8 mouse cellular contexts compared by ENCODE assay signal in the genomic region with DNA sequence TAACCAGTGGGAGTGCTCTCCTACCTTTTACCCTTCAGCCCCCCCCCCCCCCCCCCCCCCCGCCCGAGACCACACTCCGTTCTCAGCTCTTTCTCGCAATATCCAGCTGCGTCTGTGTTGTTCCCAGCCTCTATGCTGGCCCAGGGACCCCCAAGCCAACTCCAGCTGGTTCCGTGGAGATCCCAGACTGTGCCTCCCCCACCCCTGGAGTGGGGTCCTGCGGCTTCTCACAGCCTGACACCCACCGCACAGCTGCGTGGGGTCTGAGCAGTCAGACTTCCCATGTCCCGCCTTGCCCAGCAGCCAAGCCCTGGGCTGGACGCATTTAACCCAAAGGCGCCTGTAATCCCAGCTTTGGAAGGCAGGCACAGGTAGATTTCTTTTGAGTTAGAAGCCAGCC. TPM values are rescaled to one million over a fixed set of nuclear protein-coding genes. Genes with fewer than 3 reads are reported as not detected.
DNase-seq lines count a peak whose midpoint lies in the region; ATAC-seq lines count a peak whose summit lies in the region.

No protein-coding gene starts in this region.

- no peaks in the 10 kb centered on the region for H3K36me3 ChIP-seq in erythroblast, embryonic 14.5 days (ENCODE audit: control insufficient read depth)
- H3K36me3 ChIP-seq in neural tube, embryonic 11.5 days (ENCODE audit: control insufficient read depth, insufficient read depth, low read length), result no peaks in the 10 kb centered on the region
- no peaks in the 10 kb centered on the region for H3K36me3 ChIP-seq in limb, embryonic 13.5 days
- H3K36me3 ChIP-seq in stomach, embryonic 16.5 days (ENCODE audit: control insufficient read depth, insufficient read depth, low read length), result no peaks in the 10 kb centered on the region

- H3K9me3 ChIP-seq in erythroblast, embryonic 14.5 days (ENCODE audit: control insufficient read depth, low read length), result no peaks in the 10 kb centered on the region
- no peaks in the 10 kb centered on the region for H3K9me3 ChIP-seq in neural tube, embryonic 11.5 days (ENCODE audit: control insufficient read depth, low read length)
- H3K9me3 ChIP-seq in limb, embryonic 13.5 days, result no peaks in the 10 kb centered on the region
- no peaks in the 10 kb centered on the region for H3K9me3 ChIP-seq in stomach, embryonic 16.5 days (replicated peaks; ENCODE audit: control insufficient read depth, low read length)

- no peak for DNase-seq in neural tube, embryonic 11.5 days (ENCODE audit: low spot score)
- no peak for DNase-seq in neural tube, embryonic 10.5 days (ENCODE audit: extremely low spot score, low spot score)
- no peak for DNase-seq in B cell, adult 2 months
- DNase-seq in urinary bladder, adult 2 months (ENCODE audit: low spot score), result no peak

- WGBS in neural tube, embryonic 11.5 days, result 40% methylated on average over 10 of the region's 12 CpGs
- 23% methylated on average over 8 of the region's 12 CpGs for WGBS in limb, embryonic 13.5 days
- WGBS in stomach, embryonic 16.5 days, result 12% methylated on average over 10 of the region's 12 CpGs

- H3K27me3 ChIP-seq in erythroblast, embryonic 14.5 days (ENCODE audit: control insufficient read depth), result no peaks in the 10 kb centered on the region
- no peaks in the 10 kb centered on the region for H3K27me3 ChIP-seq in neural tube, embryonic 11.5 days (ENCODE audit: control insufficient read depth, insufficient read depth, low read length)
- H3K27me3 ChIP-seq in limb, embryonic 13.5 days, result no peaks in the 10 kb centered on the region
- H3K27me3 ChIP-seq in stomach, embryonic 16.5 days (ENCODE audit: control insufficient read depth, insufficient read depth, low read length), result no peaks in the 10 kb centered on the region

- ATAC-seq in erythroblast, adult 5-6 weeks (replicated peaks; ENCODE audit: low FRiP score, poor library complexity, severe bottlenecking), result no peak
- peak; percentile 65 for ATAC-seq in neural tube, embryonic 11.5 days (ENCODE audit: insufficient read depth, low FRiP score, low TSS enrichment)
- peak; percentile 49 for ATAC-seq in limb, embryonic 13.5 days (ENCODE audit: low FRiP score, low read depth)
- peak; percentile 57; the same call in 1 of the 2 replicates for ATAC-seq in stomach, embryonic 16.5 days (ENCODE audit: insufficient read depth, low FRiP score)

- H3K4me3 ChIP-seq in erythroblast, embryonic 14.5 days (replicated peaks), result peak overlapping the region; percentile 37
- peak overlapping the region; percentile 12; the same call in 1 of the 2 replicates for H3K4me3 ChIP-seq in neural tube, embryonic 11.5 days (ENCODE audit: low read depth, low read length)
- peak overlapping the region; percentile 44 for H3K4me3 ChIP-seq in limb, embryonic 13.5 days
- peak overlapping the region; percentile 54 for H3K4me3 ChIP-seq in stomach, embryonic 16.5 days (replicated peaks; ENCODE audit: low read length)

- H3K4me2 ChIP-seq in neural tube, embryonic 11.5 days (ENCODE audit: low read depth), result peak overlapping the region; percentile 37
- peak overlapping the region; percentile 74 for H3K4me2 ChIP-seq in limb, embryonic 13.5 days (replicated peaks)
- peak overlapping the region; percentile 76 for H3K4me2 ChIP-seq in stomach, embryonic 16.5 days (ENCODE audit: low read depth, low read length)

- peaks cover 7% of the 10 kb centered on the region for H3K4me1 ChIP-seq in erythroblast, embryonic 14.5 days (ENCODE audit: control insufficient read depth)
- H3K4me1 ChIP-seq in neural tube, embryonic 11.5 days (ENCODE audit: control insufficient read depth, insufficient read depth, low read length), result no peaks in the 10 kb centered on the region
- H3K4me1 ChIP-seq in limb, embryonic 13.5 days, result peaks cover 5% of the 10 kb centered on the region
- H3K4me1 ChIP-seq in stomach, embryonic 16.5 days (ENCODE audit: control insufficient read depth, insufficient read depth, low read length), result peaks cover 8% of the 10 kb centered on the region; the same call in 1 of the 2 replicates

- no peak overlapping the region for H3K9ac ChIP-seq in neural tube, embryonic 11.5 days (ENCODE audit: low read length)
- H3K9ac ChIP-seq in limb, embryonic 13.5 days, result peak overlapping the region; percentile 48; the same call in 1 of the 2 replicates
- H3K9ac ChIP-seq in stomach, embryonic 16.5 days (ENCODE audit: low read length), result peak overlapping the region; percentile 70

- no peak overlapping the region for H3K27ac ChIP-seq in neural tube, embryonic 11.5 days (ENCODE audit: low read depth, low read length)
- no peak overlapping the region for H3K27ac ChIP-seq in limb, embryonic 13.5 days
- 0 out of 2 replicates have a peak overlapping the region, but pooled peaks have one; percentile 52 for H3K27ac ChIP-seq in stomach, embryonic 16.5 days (ENCODE audit: low read length)

RNA-seq across cellular contexts. Expression of a gene that starts 15.5 kb away (rescaled TPM):
- polyA plus RNA-seq in erythroblast, embryonic 14.5 days (2012), result 1.2 and 1.9 TPM in 2 replicates
- total RNA-seq in erythroblast, adult 5-6 weeks (2015; ENCODE audit: low replicate concordance), result 31.1 and 50.2 TPM in 2 replicates
- 21.5 and 33.2 TPM in 2 replicates for total RNA-seq in erythroblast, adult 5-6 weeks (2017; ENCODE audit: low replicate concordance)
- 157 and 168 TPM in 2 replicates for polyA plus RNA-seq in neural tube, embryonic 11.5 days (2014; fragmentation: Nextera tagmentation; extraction: Ambion mirVana)
- 127 and 135 TPM in 2 replicates for polyA plus RNA-seq in limb, embryonic 13.5 days (2015; fragmentation: Nextera tagmentation; extraction: Ambion mirVana)
- 68.6 and 77.3 TPM in 2 replicates for polyA plus RNA-seq in stomach, embryonic 16.5 days (2015; fragmentation: Nextera tagmentation; extraction: Ambion mirVana)
- polyA plus RNA-seq in urinary bladder, adult 2 months (2012; rRNA removed), result 29.0 and 34.7 TPM in 2 replicates

RNA-seq across cellular contexts. Expression of a gene that starts 49.2 kb away (rescaled TPM):
- polyA plus RNA-seq in erythroblast, embryonic 14.5 days (2012), result 0.46 and 0.53 TPM in 2 replicates
- 8.8 and 15.4 TPM in 2 replicates for total RNA-seq in erythroblast, adult 5-6 weeks (2015; ENCODE audit: low replicate concordance)
- total RNA-seq in erythroblast, adult 5-6 weeks (2017; ENCODE audit: low replicate concordance), result 14.9 and 49.1 TPM in 2 replicates
- polyA plus RNA-seq in neural tube, embryonic 11.5 days (2014; fragmentation: Nextera tagmentation; extraction: Ambion mirVana), result 16.0 and 17.3 TPM in 2 replicates
- polyA plus RNA-seq in limb, embryonic 13.5 days (2015; fragmentation: Nextera tagmentation; extraction: Ambion mirVana), result 12.6 and 13.1 TPM in 2 replicates
- 6.1 and 8.7 TPM in 2 replicates for polyA plus RNA-seq in stomach, embryonic 16.5 days (2015; fragmentation: Nextera tagmentation; extraction: Ambion mirVana)
- polyA plus RNA-seq in urinary bladder, adult 2 months (2012; rRNA removed), result 5.0 and 6.0 TPM in 2 replicates

Comparison
In these comparisons a context has a peak if more than half of its experiments do, and no peak if none do; other contexts are left out.
1. RNA of a gene that starts 15.5 kb away (polyA plus RNA-seq): 157 to 168 TPM in neural tube, embryonic 11.5 days, 127 to 135 TPM in limb, embryonic 13.5 days, 68.6 to 77.3 TPM in stomach, embryonic 16.5 days and 29.0 to 34.7 TPM in urinary bladder, adult 2 months; 1.2 to 1.9 TPM in erythroblast, embryonic 14.5 days; every median in the first group is over 10 times any median in the second.
2. Peak in every context shown above with its lines, with median percentiles within 50 percentile points of each other: H3K4me3 ChIP-seq and H3K4me2 ChIP-seq.